Mouse (Mus musculus) v-Abl transformed pro-B cells (cell line): Measurements from ENCODE around the gene Gm128.

Experiments
- in situ Hi-C, 2 experiments: fragments of 400-800 bp; cut with MboI; formaldehyde crosslinking; loops; one replicate each; pipeline ENCODE4 v1.15.1; 2025; ENCODE audit not compliant: unreplicated experiment in 2 of 2

Gm128 gene

GRCm38 (mm10) chr3:95270766-95271364, 29.5 kb upstream of the Gm128 start:
- in situ Hi-C loops: loop anchor here in 1 of 2 experiments (25.0 kb wide), 1 partner anchor 134 kb away; the partner anchor contains the start of genes Lysmd1, Scnm1 and Tnfaip8l2

- in situ Hi-C loops: loop anchor here (5.0 to 25.0 kb wide), 2 partner anchors 57 to 132 kb away; partner anchors contain the start of genes Lysmd1 (in 1 of the 2), Scnm1 (in 1 of the 2) and Tnfaip8l2 (in 1 of the 2)
These were observed 28.4 kb upstream of the Gm128 start for GRCm38 (mm10) chr3:95269789-95270188.

- in situ Hi-C loops: loop anchor here (5.0 to 25.0 kb wide), 2 partner anchors 56 to 131 kb away; partner anchors contain the start of genes Lysmd1 (in 1 of the 2), Scnm1 (in 1 of the 2) and Tnfaip8l2 (in 1 of the 2)
These were observed 26.5 kb upstream of the Gm128 start for GRCm38 (mm10) chr3:95267855-95268254.

GRCm38 (mm10) chr3:95266052-95266451, 24.7 kb upstream of the Gm128 start:
- in situ Hi-C loops: loop anchor here (5.0 to 25.0 kb wide), 2 partner anchors 54 to 129 kb away; partner anchors contain the start of genes Lysmd1 (in 1 of the 2), Scnm1 (in 1 of the 2) and Tnfaip8l2 (in 1 of the 2)

GRCm38 (mm10) chr3:95264724-95265123, 23.3 kb upstream of the Gm128 start:
- in situ Hi-C loops: loop anchor here (5.0 to 25.0 kb wide), 4 partner anchors 52 to 202 kb away; partner anchors contain the start of genes Tnfaip8l2 (in 2 of the 2), Lysmd1 (in 1 of the 2) and Scnm1 (in 1 of the 2)

GRCm38 (mm10) chr3:95263089-95263739, 21.8 kb upstream of the Gm128 start:
- in situ Hi-C loops: loop anchor here (5.0 to 25.0 kb wide), 3 partner anchors 121 to 201 kb away; partner anchors contain the start of genes Tnfaip8l2 (in 2 of the 2), Lysmd1 (in 1 of the 2) and Scnm1 (in 1 of the 2)

- in situ Hi-C loops: loop anchor here (5.0 to 25.0 kb wide), 3 partner anchors 120 to 200 kb away; partner anchors contain the start of genes Tnfaip8l2 (in 2 of the 2), Lysmd1 (in 1 of the 2) and Scnm1 (in 1 of the 2)
These were observed 20.6 kb upstream of the Gm128 start for GRCm38 (mm10) chr3:95261975-95262374.

GRCm38 (mm10) chr3:95256931-95257330, 15.5 kb upstream of the Gm128 start:
- in situ Hi-C loops: loop anchor here in 1 of 2 experiments (25.0 kb wide), 1 partner anchor 120 kb away; the partner anchor contains the start of genes Lysmd1, Scnm1 and Tnfaip8l2

- in situ Hi-C loops: loop anchor here in 1 of 2 experiments (25.0 kb wide), 1 partner anchor 114 kb away; the partner anchor contains the start of genes Lysmd1, Scnm1 and Tnfaip8l2
These were observed 9.5 kb upstream of the Gm128 start, which contains the start of gene Bnipl for GRCm38 (mm10) chr3:95250783-95251424. Bnipl (minus strand) TSS chr3:95251193.

- in situ Hi-C loops: loop anchor here in 1 of 2 experiments (25.0 kb wide), 1 partner anchor 113 kb away; the partner anchor contains the start of genes Lysmd1, Scnm1 and Tnfaip8l2
These were observed 9.0 kb upstream of the Gm128 start for GRCm38 (mm10) chr3:95250361-95250760.

- in situ Hi-C loops: no loop called here
These were observed 6.4 kb upstream of the Gm128 start for GRCm38 (mm10) chr3:95247660-95248336.

GRCm38 (mm10) chr3:95246465-95247231, 5.2 kb upstream of the Gm128 start:
- in situ Hi-C loops: no loop called here

- in situ Hi-C loops: no loop called here
These were observed 1.7 kb upstream of the Gm128 start for GRCm38 (mm10) chr3:95243086-95243485.

- in situ Hi-C loops: no loop called here
These were observed 498 bp downstream of the Gm128 start for GRCm38 (mm10) chr3:95240900-95241299.

GRCm38 (mm10) chr3:95239971-95240370, 1.4 kb downstream of the Gm128 start:
- in situ Hi-C loops: no loop called here

- in situ Hi-C loops: no loop called here
These were observed 2.4 kb downstream of the Gm128 start for GRCm38 (mm10) chr3:95239022-95239421.

GRCm38 (mm10) chr3:95237541-95238099, 3.8 kb downstream of the Gm128 start:
- in situ Hi-C loops: no loop called here

- in situ Hi-C loops: no loop called here
These were observed 5.8 kb downstream of the Gm128 start for GRCm38 (mm10) chr3:95235386-95236301.
